Mouse (Mus musculus) cerebellum, adult 2 months (tissue): ENCODE data around the gene Tfr2. TPM values are rescaled to one million over a fixed set of nuclear protein-coding genes. Genes with fewer than 3 reads are reported as not detected.

ENCODE experiments used
- DNase-seq, 2 experiments: peaks; one replicate each; pipeline ENCODE4 v3.0.0; 2021
- H3K27ac ChIP-seq: fragments of 200-500 bp; 2 replicates; pipeline ENCODE4 v1.5.1; 2012; ENCODE audit warnings: low read length, control low read depth, inconsistent platforms; ENCODE audit not compliant: insufficient read depth
- H3K27me3 ChIP-seq: fragments of 200-500 bp; 2 replicates; pipeline ENCODE4 v1.6.1; 2012; ENCODE audit warnings: inconsistent platforms, mild to moderate bottlenecking, low read length, moderate library complexity; ENCODE audit not compliant: control insufficient read depth, insufficient read depth
- H3K4me1 ChIP-seq: fragments of 200-500 bp; 2 replicates; pipeline ENCODE4 v1.6.1; 2011; ENCODE audit warnings: low read length; ENCODE audit not compliant: control insufficient read depth, insufficient read depth
- H3K4me3 ChIP-seq: fragments of 200-500 bp; replicated peaks from 2 replicates; pipeline ENCODE3; 2011; ENCODE audit warnings: mild to moderate bottlenecking, low read depth, low read length, control low read depth; ENCODE audit not compliant: insufficient read depth
- CTCF ChIP-seq: fragments of 200-500 bp; IDR thresholded peaks from 2 replicates; pipeline ENCODE4 v1.5.1; 2011; ENCODE audit warnings: low read depth, mild to moderate bottlenecking, control low read depth, low read length, moderate library complexity, borderline replicate concordance; ENCODE audit not compliant: insufficient read depth
- POLR2A ChIP-seq: fragments of 200-500 bp; IDR thresholded peaks from 2 replicates; pipeline ENCODE4 v1.6.1; 2011; ENCODE audit warnings: low read length, control low read depth, borderline replicate concordance; ENCODE audit not compliant: insufficient read depth
- WGBS: fragments of 180-500 bp; shearing (Covaris S2); methylation state at CpG from one replicate; pipeline ENCODE4 v1.1.7; 2018; 5-methylcytosine and 5-hydroxymethylcytosine counted together
- polyA plus RNA-seq: library from polyadenylated mRNA; depleted of rRNA; stranded (reverse); fragments of >200 nt; gene quantifications from 2 replicates; pipeline ENCODE4 v1.2.3, GENCODE M21; 2012

Gene Tfr2
- polyA plus RNA-seq, 1 experiment = 6.8 TPM

- Histone ChIP-seq H3K27ac (peak overlapping the region; percentile 79), H3K4me1 (peaks cover 11% of the 10 kb centered on the region), H3K27me3 (no peaks in the 10 kb centered on the region), H3K4me3 (peak overlapping the region; percentile 79)
- peak in 1 of 2 experiments; percentile 62 for DNase-seq
- TF ChIP-seq CTCF (no peak), POLR2A (no peak)
- WGBS = under 1% methylated on average over 19 of the region's 19 CpGs
Observed at GRCm38 (mm10) chr5:137532131-137532807, 37.4 kb upstream of the Tfr2 start.

- no peaks in the 10 kb centered on the region for H3K27me3 ChIP-seq
- H3K27ac ChIP-seq = peak overlapping the region; percentile 81
- peak overlapping the region; percentile 79 for H3K4me3 ChIP-seq
- H3K4me1 ChIP-seq = peaks cover 11% of the 10 kb centered on the region
- DNase-seq = no peak
- 0% methylated on average over 12 of the region's 12 CpGs for WGBS
- TF ChIP-seq POLR2A = no peak
- TF ChIP-seq CTCF = no peak
Observed at GRCm38 (mm10) chr5:137532808-137533116, 36.9 kb upstream of the Tfr2 start.

GRCm38 (mm10) chr5:137533117-137533827 is 36.4 kb upstream of the Tfr2 start, which contains the start of the genes Epo and Gnb2:
Epo (minus strand) TSS chr5:137533242.
Gnb2 (minus strand) TSS chr5:137533510.
- under 1% methylated on average over 40 of the region's 40 CpGs for WGBS

GRCm38 (mm10) chr5:137534762-137535161 is 34.9 kb upstream of the Tfr2 start:
- H3K27ac ChIP-seq = no peak overlapping the region
- 95% methylated on average over 3 of the region's 3 CpGs for WGBS
- no peaks in the 10 kb centered on the region for H3K27me3 ChIP-seq
- TF ChIP-seq CTCF (no peak), POLR2A (no peak)
- no peak for DNase-seq
- no peak overlapping the region for H3K4me3 ChIP-seq
- peaks cover 14% of the 10 kb centered on the region for H3K4me1 ChIP-seq

More at GRCm38 (mm10) chr5:137533117-137533827, 36.4 kb upstream of the Tfr2 start, which contains the start of the genes Epo and Gnb2:
- peaks cover 11% of the 10 kb centered on the region for H3K4me1 ChIP-seq
- H3K27me3 ChIP-seq = no peaks in the 10 kb centered on the region
- H3K4me3 ChIP-seq = peak within 1 kb of the TSS; percentile 79
- DNase-seq = peak; percentile 98 to 99
- peak within 1 kb of the TSS; percentile 97 for H3K27ac ChIP-seq
- no peak for TF ChIP-seq CTCF
- peak; percentile 86 for TF ChIP-seq POLR2A

GRCm38 (mm10) chr5:137535318-137535717 is 34.3 kb upstream of the Tfr2 start:
- Histone ChIP-seq H3K4me3 (no peak overlapping the region), H3K27ac (no peak overlapping the region), H3K27me3 (no peaks in the 10 kb centered on the region), H3K4me1 (peaks cover 15% of the 10 kb centered on the region)
- WGBS = 87% methylated on average over 9 of the region's 9 CpGs
- TF ChIP-seq CTCF (no peak), POLR2A (no peak)
- no peak for DNase-seq

GRCm38 (mm10) chr5:137537461-137537860 is 32.2 kb upstream of the Tfr2 start:
- H3K27me3 ChIP-seq = no peaks in the 10 kb centered on the region
- 80% methylated on average over 4 of the region's 4 CpGs for WGBS
- H3K4me3 ChIP-seq = no peak overlapping the region
- H3K27ac ChIP-seq = no peak overlapping the region
- DNase-seq = peak in 1 of 2 experiments; percentile 1
- peaks cover 23% of the 10 kb centered on the region for H3K4me1 ChIP-seq
- TF ChIP-seq CTCF (no peak), POLR2A (no peak)

GRCm38 (mm10) chr5:137539291-137539801 is 30.3 kb upstream of the Tfr2 start:
- Histone ChIP-seq H3K4me3 (no peak overlapping the region), H3K4me1 (peaks cover 29% of the 10 kb centered on the region), H3K27me3 (no peaks in the 10 kb centered on the region), H3K27ac (no peak overlapping the region)
- 5% methylated on average over 7 of the region's 7 CpGs for WGBS
- peak; percentile 83 to 86 for DNase-seq
- TF ChIP-seq POLR2A (no peak), CTCF (no peak)
